ENCODE assay signal across 8 mouse cellular contexts in genomic region chr4:133094936-133095733, GRCm38 (mm10). TPM values are rescaled to one million over a fixed set of nuclear protein-coding genes. Genes with fewer than 3 reads are reported as not detected.
A peak's percentile ranks its signal among the peaks of the same experiment; 100 is the strongest.
DNase-seq lines count a peak whose midpoint lies in the region; ATAC-seq lines count a peak whose summit lies in the region.

No protein-coding gene starts in this region.

- peak; percentile 68 for ATAC-seq in heart, embryonic 11.5 days (replicated peaks; ENCODE audit: insufficient number of reproducible peaks, low FRiP score, low TSS enrichment)
- peak; percentile 76 for ATAC-seq in neural tube, embryonic 12.5 days (ENCODE audit: low FRiP score, low read depth)

- peak overlapping the region; percentile 80 for H3K27ac ChIP-seq in embryonic facial prominence, embryonic 10.5 days (replicated peaks)
- H3K27ac ChIP-seq in heart, embryonic 11.5 days (ENCODE audit: low read depth, low read length): peak overlapping the region; percentile 86
- H3K27ac ChIP-seq in neural tube, embryonic 12.5 days: peak overlapping the region; percentile 33

- 27% methylated on average over 16 of the region's 16 CpGs for WGBS in embryonic facial prominence, embryonic 10.5 days
- WGBS in heart, embryonic 11.5 days (ENCODE audit: insufficient replicate concordance): 29% methylated on average over 16 of the region's 16 CpGs
- WGBS in neural tube, embryonic 12.5 days: 25% methylated on average over 16 of the region's 16 CpGs

- DNase-seq in CD4-positive, CD25-positive, alpha-beta regulatory T cell, adult 2 months (ENCODE audit: low read depth, low spot score): peak; percentile 73
- peak; percentile 90 for DNase-seq in adrenal gland, adult 8-10 months
- peak; percentile 73 for DNase-seq in embryonic facial prominence, embryonic 10.5 days (ENCODE audit: low spot score)
- DNase-seq in kidney, adult 8-10 months: peak; percentile 91 to 93
- peak; percentile 80 to 86 for DNase-seq in lung, adult 18-20 months
- DNase-seq in thymus, postnatal 25 days: peak; percentile 84

- no peaks in the 10 kb centered on the region for H3K36me3 ChIP-seq in embryonic facial prominence, embryonic 10.5 days (replicated peaks)
- no peaks in the 10 kb centered on the region for H3K36me3 ChIP-seq in heart, embryonic 11.5 days (ENCODE audit: control insufficient read depth, insufficient read depth, low read length)
- H3K36me3 ChIP-seq in neural tube, embryonic 12.5 days: no peaks in the 10 kb centered on the region

- H3K9me3 ChIP-seq in embryonic facial prominence, embryonic 10.5 days: no peaks in the 10 kb centered on the region
- no peaks in the 10 kb centered on the region for H3K9me3 ChIP-seq in heart, embryonic 11.5 days (replicated peaks; ENCODE audit: control insufficient read depth, low read length)
- no peaks in the 10 kb centered on the region for H3K9me3 ChIP-seq in neural tube, embryonic 12.5 days

- H3K4me1 ChIP-seq in embryonic facial prominence, embryonic 10.5 days: peaks cover 53% of the 10 kb centered on the region
- peaks cover 54% of the 10 kb centered on the region for H3K4me1 ChIP-seq in heart, embryonic 11.5 days (ENCODE audit: control insufficient read depth, insufficient read depth, low read length)
- peaks cover 51% of the 10 kb centered on the region for H3K4me1 ChIP-seq in neural tube, embryonic 12.5 days

- H3K4me2 ChIP-seq in heart, embryonic 11.5 days: peak overlapping the region; percentile 58
- peak overlapping the region; percentile 48 for H3K4me2 ChIP-seq in neural tube, embryonic 12.5 days (replicated peaks)

- peaks cover 47% of the 10 kb centered on the region for H3K27me3 ChIP-seq in embryonic facial prominence, embryonic 10.5 days (replicated peaks; ENCODE audit: low read depth, poor library complexity, severe bottlenecking)
- H3K27me3 ChIP-seq in heart, embryonic 11.5 days (ENCODE audit: control insufficient read depth, insufficient read depth, low read length): no peaks in the 10 kb centered on the region
- H3K27me3 ChIP-seq in neural tube, embryonic 12.5 days (replicated peaks): no peaks in the 10 kb centered on the region; the same call in 1 of the 2 replicates

- H3K9ac ChIP-seq in heart, embryonic 11.5 days (ENCODE audit: low read depth, low read length): peak overlapping the region; percentile 63
- H3K9ac ChIP-seq in neural tube, embryonic 12.5 days: peak overlapping the region; percentile 17; the same call in 1 of the 2 replicates

- H3K4me3 ChIP-seq in embryonic facial prominence, embryonic 10.5 days: peak overlapping the region; percentile 36
- peak overlapping the region; percentile 25 for H3K4me3 ChIP-seq in heart, embryonic 11.5 days (ENCODE audit: low read depth, low read length)
- peak overlapping the region; percentile 20; the same call in 1 of the 2 replicates for H3K4me3 ChIP-seq in neural tube, embryonic 12.5 days

RNA-seq across cellular contexts. Expression of gene Wasf2, which starts 35.2 kb away (rescaled TPM):
- 100 to 1,000 TPM; 105 to 158 (median 133) TPM for total RNA-seq in adrenal gland, adult 8-10 months (2022)
- 66.7 and 73.0 TPM in 2 replicates for polyA plus RNA-seq in embryonic facial prominence, embryonic 10.5 days (2016; fragmentation: Nextera tagmentation; extraction: Ambion mirVana)
- polyA plus RNA-seq in heart, embryonic 11.5 days (2014; fragmentation: Nextera tagmentation; extraction: Ambion mirVana): 37.3 and 55.8 TPM in 2 replicates
- 30.5 and 48.9 TPM in 2 replicates for polyA plus RNA-seq in neural tube, embryonic 12.5 days (2016; fragmentation: Nextera tagmentation; extraction: Ambion mirVana)

Comparison
In these comparisons a context has a peak if more than half of its experiments do, and no peak if none do; other contexts are left out.
1. Peak in every context shown above with its lines: DNase-seq, ATAC-seq, H3K4me3 ChIP-seq and H3K27ac ChIP-seq.
2. H3K27ac ChIP-seq: peak in every context shown above with its lines; median percentile 86 in heart, embryonic 11.5 days; 80 in embryonic facial prominence, embryonic 10.5 days; 33 in neural tube, embryonic 12.5 days.